Mouse (Mus musculus): ENCODE results near the gene Catsperd.
"Not testable (repeated sequence)": the region's sequence is repeated elsewhere in the genome, so short reads cannot be mapped to it uniquely, and the experiment has no call there.

Gene Catsperd

DNA sequence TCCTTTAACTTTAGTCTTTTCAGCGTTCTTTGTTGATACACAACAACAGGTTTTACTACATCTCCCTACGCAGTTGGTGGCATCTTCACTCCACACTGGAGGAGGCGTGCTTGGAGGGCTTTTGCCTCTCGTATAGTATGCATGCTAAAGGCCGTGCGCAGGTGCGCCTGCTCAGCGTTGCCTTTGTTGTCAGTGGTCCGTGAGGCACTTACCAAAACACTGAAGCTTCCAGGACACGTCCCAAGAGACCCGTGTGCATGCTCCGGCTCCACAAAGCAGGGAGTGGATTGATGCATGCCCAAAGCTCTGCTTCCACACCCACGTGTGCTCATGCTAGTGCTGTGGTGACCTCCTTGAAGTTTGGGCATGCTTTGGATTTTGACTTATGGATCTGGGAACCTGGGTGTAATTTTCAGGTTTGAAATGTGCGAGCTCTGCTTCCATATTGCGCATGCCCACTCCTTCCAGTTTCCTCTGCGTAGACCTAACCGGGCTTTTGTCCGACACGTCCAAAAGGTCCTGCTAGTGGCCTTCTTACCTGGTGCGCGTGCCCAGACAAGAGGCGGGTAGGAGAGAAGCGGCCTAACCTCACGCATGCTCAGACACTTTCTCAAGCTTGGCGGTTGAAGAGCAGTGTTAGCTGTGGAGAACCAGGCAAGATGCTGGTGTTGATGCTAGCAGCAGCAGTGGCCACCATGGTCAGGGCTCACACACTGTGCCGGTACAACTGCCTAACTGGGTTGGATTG is at the start of gene Catsperd:
Gene Catsperd (plus strand): TSS at position 614 of the 748 bp plus-strand sequence.
- DNase-seq (ENCODE audit: low read depth), result no peak

DNA sequence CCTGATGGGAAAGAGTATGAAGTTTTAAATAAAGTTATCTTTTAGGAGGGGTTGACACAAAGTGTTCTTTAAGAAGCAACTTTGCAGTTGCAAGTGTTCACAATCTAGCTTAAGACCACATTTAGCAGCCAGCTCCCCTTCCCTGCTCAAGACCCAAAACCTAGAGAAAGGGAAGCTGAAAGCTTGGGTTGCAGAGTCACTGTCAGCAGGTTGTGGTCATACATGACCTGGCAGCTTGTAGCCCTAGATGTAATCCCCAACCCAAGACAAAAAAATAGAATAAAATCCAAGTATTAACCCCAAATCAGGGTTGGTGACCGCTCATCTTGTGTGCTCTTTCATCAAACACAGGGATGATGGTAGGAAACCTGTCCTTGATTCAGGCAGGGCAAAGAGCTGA is 44.9 kb upstream of the Catsperd start:
- DNase-seq (ENCODE audit: low read depth), result no peak

DNA sequence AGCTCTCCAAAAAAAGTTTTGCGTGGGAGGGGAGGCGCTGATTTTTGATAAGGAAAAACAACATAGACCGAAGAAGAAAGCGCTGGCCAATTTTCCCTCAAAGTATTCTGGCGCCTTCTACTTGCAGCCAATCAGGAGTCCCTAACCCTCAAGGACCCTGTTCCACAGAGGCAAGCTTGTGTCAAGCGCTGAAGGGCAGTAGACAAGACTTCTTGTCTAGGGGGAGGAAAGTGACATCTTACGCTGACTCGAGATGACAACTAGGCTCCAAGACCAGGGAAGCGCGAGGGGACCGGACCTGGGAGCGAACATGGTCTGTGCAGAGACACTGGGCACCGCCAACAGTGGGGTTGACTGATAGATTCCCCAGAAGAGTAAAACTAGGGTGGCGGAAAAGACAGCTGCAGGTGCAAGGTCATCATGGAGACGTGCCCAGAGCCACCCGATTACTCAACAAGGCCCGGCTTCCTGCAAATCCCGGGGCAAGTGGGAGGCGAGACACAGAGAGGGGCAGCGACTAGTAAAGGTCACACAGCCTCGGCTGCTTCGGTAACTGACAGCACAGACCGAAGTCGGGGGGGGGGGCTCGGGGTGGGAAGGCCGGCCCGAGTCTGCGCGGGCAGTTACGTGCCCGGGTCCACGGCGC is 44.2 kb upstream of the Catsperd start:
- no peak for DNase-seq (ENCODE audit: low read depth)

DNA sequence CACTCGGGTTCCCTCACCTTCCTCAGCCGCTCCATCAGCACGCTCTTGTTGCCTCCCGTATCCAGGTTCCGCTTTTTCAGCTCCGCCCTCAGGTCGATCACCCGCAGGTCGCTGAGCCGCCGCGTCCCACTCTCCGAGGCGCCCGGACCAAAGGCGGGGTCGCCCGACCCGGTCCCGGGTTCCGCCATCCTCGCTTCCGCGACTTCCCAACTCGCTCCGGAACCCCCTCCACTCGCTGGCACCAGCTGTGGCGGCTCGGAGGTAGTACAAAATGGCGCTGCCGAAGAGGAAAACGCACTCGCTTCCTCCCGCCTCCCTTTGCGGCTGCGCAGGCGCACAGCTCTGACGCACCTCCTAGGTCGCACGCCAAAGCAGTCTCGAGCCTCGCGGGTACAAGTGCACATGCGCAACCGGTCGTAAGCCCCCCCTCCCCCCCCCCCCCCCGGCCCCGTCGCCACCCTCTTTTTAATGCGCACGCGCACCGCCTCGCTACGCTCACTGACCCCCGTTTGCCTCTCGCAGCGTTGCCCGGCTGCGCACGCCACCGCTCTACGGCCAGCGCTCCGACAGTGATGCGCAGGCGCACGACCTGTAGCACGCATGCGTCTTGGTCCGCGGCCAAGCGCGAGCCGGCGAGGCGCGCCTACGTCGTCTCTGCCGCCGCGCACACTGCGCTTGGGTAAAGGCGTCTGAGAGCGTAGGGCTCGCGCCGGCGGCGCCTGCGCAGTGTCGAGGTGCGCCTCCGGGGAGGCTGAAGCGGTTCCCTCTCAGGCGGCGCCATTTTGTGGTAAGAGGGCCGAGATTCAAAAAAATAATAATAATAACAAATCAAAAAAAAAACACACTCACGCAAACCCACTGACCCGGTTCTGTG is 43.4 kb upstream of the Catsperd start, which contains the start of the genes Safb2 and Safb:
Gene Safb2 (minus strand): TSS at position 329 of the 874 bp plus-strand sequence.
Gene Safb (plus strand): TSS at position 569 of the 874 bp plus-strand sequence.
- peak; percentile 100 for DNase-seq (ENCODE audit: low read depth)

DNA sequence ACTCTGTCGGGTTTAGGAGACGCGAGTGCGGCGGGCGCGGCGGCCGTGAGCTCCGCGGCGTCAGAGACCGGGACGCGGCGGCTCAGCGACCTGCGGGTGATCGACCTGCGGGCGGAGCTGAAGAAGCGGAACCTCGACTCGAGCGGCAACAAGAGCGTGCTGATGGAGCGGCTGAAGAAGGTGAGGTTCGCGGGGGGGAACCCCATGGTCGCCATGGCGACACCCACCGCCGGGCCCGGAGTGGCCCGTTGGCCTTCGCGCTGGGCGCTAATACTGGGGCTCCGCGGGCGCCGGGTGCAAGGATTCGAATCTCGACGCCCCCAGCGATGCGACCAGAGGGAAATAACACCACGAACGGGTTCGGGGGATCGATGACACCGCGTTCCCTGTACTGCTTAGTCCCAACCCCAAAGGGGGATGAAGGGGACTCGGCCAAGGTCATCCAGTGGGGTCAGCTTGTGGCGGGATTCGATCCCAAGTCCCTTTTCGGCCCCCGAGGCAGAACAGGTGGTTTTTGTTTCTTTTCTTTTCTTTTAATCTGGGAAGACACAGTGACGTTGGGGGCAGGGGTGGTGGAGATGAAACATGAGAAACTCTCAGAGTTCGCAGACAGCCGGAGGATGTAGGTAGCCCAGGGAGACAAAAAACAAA is 42.6 kb upstream of the Catsperd start:
- DNase-seq (ENCODE audit: low read depth), result peak; percentile 74

DNA sequence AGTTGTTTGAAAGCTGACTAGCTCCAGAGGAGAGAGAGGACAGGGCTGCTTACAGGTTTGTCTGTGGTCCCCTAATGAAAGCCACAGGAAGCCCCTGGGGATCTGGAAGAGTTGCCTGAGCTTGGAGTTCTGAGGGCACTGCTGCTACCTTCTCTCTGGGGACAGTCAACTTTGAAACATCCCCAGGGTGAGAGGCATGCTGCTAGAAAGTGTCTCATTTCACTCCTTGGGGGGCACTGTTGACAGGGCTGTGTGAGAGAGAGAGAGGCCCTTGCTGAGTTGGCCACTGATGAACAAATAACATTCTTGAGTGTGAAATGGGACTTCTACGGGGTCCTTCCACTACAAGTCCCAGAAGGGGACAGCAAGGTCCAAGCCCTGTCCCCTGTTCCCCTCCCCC is 40.2 kb upstream of the Catsperd start:
- DNase-seq (ENCODE audit: low read depth), result no peak

DNA sequence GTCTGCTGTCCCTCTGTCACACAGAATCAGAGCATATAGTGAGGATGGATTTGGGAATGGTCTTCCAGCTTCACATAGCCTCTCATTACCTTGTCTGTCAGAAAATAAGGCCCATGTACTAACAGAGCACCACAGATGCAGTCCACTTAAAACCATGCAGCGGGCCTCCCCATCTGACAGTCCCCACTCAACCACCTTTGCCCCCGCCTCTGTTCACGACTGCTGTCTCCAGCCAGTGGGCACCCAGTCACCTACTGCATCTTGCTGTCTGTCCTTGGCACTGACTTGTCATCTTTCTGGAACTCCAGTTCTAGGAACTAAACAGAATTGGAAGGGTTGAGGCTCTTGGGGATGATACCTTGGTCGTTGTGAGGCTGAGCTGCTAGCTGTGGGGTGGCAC is 39.0 kb upstream of the Catsperd start:
- no peak for DNase-seq (ENCODE audit: low read depth)

DNA sequence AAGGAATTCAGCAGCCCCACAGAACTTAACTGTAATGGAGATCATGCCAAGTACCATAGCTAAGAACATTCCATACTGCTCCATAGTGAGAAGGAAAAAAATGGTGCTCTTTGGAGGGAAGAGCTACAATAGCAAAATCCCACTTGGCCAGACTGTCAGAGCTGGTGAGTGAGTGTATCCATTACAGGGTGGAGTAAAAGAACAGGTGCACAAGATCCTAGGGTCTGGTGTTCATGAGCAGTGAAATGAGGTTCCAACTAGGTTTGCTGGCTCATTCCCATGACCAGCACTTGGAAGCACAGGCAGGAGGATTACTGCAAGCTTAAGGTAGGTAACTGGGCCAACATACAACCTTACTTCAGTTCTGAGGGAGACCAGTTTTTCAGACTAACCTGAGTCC is 35.4 kb upstream of the Catsperd start:
- no peak for DNase-seq (ENCODE audit: low read depth)

DNA sequence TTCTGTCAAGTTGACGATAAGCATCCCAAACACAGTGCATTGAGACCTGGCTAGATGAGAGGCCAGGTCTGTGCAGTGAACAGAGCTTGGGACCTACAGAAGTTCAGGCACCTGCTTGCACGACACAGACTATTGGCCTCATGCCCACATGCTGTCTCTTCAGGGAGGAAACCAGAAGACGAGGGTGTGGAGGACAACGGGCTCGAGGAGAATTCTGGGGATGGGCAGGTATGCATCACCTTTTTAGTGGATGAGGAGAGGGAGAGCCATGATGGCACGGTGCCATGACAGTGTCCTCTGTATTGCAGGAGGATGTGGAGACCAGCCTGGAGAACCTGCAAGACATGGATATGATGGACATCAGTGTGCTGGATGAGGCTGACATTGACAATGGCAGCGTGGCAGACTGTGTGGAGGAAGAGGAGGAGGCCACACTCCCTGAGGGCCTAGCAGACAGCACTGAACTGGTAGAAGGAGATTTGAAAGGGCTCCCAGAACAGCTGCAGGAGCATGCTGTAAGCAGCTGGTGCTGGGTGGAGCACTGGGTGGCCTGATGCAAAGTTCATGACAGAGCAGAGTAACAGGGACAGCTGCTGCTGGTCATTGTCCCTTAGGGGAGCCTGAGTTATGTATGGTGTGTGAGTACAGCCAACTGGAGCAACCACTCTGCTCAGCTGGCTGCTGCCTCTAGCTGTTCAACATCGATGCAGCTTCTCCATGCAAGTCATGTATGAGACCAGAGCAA is 34.2 kb upstream of the Catsperd start:
- no peak for DNase-seq (ENCODE audit: low read depth)

DNA sequence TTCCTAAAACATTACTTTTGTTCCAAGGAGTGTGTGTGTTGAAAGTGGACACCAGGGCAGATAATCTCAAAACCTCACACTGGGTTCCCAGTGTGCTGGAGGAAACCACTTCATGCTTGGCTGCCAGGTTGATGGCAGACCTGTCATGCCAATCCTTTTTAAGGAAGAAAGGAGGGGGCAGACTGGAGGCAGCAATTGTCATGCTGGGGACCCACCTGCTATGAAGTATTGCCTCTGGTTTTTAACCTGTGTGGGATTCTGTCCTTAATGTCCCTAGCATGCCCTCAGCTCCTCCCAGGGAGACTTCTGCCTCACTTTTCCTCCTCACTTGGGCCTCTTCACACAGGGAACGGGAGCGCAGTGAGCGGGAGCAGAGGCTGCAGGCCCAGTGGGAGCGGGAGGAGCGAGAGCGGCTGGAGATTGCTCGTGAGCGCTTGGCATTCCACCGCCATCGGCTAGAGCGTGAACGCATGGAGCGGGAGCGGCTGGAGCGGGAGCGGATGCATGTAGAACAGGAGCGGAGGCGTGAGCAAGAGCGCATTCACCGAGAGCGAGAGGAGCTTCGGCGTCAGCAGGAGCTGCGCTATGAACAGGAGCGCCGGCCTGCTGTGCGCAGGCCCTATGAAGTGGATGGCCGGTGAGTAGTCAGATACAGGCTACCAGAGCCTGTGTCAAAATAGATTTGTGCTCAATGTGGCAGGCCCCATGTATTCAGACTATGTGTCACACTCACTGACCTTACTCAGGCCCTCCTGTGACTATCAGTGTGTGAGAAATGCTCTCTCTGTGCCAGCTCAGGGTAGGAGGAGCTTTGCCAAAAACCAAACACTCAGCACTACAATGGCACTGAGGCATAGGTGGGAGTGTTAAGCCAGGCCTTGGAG is 24.5 kb upstream of the Catsperd start:
- DNase-seq (ENCODE audit: low read depth), result no peak

DNA sequence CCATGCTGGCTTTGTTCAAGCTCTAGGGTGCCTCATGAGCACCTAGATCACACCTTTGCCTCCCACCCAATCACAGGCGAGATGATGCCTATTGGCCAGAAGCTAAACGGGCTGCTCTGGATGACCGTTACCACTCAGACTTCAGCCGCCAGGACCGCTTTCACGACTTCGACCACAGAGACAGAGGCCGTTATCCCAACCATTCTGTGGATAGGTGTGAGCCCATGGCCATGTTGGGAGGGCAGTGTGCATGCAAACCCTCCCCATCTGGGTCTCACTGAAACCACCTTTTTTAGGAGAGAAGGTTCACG is 23.9 kb upstream of the Catsperd start:
- DNase-seq (ENCODE audit: low read depth), result no peak

DNA sequence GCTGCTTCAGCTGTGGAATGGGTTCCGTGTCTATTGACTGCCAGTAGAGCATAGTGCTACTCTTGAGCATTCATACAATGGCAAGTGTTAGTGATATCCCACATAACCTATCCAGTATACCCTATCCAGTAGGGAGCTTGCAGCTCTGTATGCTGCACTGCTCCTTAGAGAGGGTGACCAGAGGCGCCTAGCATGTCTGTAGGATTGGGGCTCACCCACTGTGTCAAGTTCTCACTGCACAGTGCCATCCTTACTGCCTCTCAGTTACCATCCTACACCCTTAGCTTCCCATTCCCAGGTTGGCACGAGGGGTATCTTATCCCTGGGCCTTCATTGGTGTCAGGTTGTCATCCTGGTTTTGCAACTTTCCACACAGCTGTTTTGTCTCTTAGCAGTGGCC is 23.5 kb upstream of the Catsperd start:
- DNase-seq (ENCODE audit: low read depth), result no peak

DNA sequence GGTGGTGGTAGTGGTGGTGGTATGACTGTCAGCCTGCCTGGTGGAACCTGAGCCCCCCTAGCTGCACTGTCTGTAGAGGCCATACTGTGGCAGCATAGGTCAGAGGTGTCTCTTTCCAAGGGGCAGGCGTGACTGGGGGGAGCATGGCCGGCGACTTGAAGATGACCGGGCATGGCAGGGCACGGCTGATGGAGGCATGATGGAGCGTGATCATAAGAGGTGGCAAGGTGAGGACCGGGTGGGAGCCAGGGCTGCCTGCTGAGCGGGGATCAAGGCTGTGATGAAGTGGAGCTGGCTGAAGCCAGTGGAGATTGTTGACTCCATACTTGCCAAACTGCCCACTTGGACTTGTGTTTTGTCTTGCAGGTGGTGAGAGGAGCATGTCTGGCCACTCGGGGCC is 22.5 kb upstream of the Catsperd start:
- DNase-seq (ENCODE audit: low read depth), result no peak

DNA sequence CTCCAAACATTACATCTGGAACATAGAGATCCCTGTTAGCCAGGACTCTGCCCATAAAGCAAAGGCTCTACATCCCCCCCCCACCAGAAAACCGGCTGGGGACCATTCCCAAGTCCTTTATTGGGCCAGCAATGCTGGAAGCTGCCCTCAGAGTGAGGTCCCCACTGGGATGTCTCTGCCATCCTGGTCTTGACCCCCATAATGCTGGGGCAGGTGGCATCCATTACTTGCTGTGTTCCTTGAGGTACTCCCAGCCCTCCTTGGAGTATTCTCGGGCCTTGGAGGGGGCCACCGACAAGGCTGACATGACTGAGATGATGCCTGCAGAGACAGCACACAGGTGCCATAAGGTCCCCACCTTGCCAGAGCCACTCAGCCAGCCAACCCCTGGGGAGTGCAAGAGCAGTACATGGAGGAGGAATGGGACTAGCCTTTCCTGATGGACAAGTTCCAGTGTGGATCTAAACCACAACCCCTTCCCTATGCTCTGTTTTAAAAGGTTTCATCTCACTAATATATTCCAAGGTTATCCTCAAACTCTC is 20.4 kb upstream of the Catsperd start:
- no peak for DNase-seq (ENCODE audit: low read depth)

DNA sequence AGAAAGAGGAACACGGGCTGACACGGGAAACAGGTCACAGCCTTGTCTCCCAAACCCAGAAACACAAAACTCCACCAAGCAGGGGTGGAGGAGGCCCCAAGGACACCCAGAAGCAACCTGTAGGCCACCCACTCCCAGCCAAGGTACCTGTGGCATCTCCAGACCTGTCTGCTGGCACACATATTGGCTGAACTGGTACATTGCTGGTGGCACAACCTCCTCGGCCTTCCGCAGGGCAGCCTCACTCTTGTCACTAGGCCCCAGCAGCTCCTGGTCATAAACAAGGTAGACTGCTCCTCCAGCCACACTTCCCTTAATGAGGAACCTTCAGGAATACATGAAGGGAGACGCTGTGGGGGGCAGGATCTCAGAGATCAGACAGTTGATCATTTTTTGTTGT is 19.2 kb upstream of the Catsperd start:
- DNase-seq (ENCODE audit: low read depth), result no peak

DNA sequence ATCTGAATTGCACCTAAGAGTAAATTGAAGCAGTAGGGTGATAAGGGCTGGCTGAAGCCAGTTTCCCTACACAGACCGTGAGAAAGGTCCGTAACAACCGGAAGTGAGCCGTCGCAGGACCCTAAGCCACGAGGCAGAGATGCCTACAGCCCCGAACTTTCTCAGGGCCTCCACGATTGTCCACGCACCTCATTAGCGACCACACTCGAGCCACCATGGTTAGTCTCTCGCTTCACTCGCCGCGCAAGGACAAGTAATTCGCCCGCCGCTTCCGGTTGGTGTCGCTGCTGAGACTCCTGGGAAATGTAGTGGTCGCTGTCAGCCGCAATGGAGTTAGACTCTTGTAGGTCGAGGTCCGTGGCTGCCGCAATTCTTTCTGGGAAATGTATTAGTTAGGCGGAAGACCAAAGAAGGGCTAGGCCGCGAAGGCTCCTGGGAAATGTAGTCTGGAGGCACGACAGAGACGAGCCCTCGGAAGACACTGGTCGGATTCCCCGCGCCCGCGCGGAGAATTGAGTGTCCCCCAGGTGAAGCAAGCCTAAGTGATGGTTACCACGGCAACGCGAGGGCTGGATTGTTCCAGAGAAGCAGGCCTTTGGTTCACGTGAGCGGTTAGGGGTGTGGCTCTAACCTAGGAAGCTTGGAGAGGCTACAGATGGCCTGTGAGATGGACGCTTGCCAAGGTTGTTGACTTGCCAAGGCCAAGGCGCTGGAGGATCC is 18.3 kb upstream of the Catsperd start, which contains the start of gene 2410015M20Rik:
Gene 2410015M20Rik (minus strand): TSS at position 320 of the 720 bp plus-strand sequence.
- peak; percentile 95 for DNase-seq (ENCODE audit: low read depth)

DNA sequence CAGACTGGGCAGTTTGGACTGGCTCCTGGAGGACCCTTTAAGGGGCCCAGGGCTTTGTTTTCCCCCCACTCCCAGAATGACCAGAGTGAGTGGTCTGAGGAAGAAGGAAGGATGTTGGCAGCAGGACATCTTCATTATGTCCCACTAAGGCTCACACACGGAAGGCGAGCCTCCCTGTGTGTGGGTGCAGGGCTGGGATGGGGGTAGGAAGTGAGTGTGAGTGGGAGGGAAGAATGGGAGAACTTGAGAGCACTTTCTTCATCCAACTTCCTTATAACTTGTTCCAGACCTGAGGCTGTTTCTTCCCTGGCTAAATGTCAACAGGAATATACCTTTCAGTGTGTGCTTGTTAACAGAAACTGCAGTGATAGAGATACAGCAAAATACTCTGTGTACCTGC is 16.6 kb upstream of the Catsperd start:
- no peak for DNase-seq (ENCODE audit: low read depth)

DNA sequence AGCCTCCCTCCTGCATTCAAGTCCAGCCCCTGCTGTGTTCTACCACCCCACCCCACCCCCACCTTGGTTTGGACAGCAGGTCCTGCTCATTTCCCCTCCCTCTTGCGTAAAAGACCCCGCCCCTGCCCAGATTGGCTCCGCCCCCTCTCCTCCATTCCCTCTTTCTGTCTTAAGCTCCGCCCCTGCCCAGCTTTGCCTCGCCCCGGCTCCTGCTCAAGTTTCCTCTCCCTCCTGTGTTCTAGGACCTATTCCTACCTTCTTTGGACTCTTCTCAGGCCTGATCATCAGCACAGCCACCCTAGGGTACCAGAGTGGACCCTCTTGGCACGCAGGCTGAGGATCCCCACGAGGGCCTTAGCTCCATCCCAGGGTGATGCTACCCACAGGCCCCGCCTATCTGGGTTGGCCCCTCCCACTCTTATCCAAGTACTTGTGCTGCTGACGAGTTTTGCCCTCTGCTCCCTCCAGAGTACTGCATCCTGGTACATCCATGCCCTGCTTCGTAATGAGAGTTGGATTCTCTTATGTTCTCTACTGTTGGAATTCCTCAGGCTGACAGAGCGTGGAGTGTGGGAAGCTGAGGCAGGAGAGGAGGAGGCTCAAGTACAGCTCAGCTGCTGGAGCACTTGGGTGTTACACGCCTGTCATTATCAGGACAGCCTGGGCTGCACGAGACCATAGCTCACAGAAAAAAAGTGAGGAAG is 15.9 kb upstream of the Catsperd start:
- peak; percentile 54 for DNase-seq (ENCODE audit: low read depth)

DNA sequence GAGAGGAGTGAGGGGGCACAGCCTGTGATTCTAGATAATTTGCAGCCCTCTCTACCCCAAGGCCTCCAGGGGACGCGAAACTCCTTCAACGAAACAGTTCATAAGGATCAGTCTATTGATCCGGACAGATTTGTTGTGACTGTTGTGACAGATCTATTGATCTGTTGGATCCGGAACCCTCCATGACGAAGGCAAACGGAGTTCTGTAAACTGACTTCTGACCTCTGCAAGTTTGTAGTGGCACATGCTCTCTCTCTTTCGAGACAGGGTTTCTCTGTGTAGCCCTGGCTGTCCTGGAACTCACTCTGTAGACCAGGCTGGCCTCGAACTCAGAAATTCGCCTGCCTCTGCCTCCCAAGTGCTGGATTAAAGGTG is 15.4 kb upstream of the Catsperd start:
- not testable (repeated sequence) for DNase-seq (ENCODE audit: low read depth)

Measured in naive thymus-derived CD4-positive, alpha-beta T cell, adult 2 months (primary cell).